Mouse (Mus musculus) neural tube, embryonic 15.5 days (tissue): ENCODE data around the gene Gm17359. TPM values are rescaled to one million over a fixed set of nuclear protein-coding genes. Genes with fewer than 3 reads are reported as not detected.
"Not testable (repeated sequence)": the region's sequence is repeated elsewhere in the genome, so short reads cannot be mapped to it uniquely, and the experiment has no call there.

Experiments
- ATAC-seq: fragments of 200-750 bp; cut with Nextera tagmentation; 2 replicates; pipeline ENCODE4 v1.8.0; 2017; ENCODE audit warnings: mild to moderate bottlenecking, moderate TSS enrichment, moderate library complexity; ENCODE audit not compliant: low FRiP score
- H3K27ac ChIP-seq: fragments of 300-500 bp; sonication (generic); replicated peaks from 2 replicates; pipeline ENCODE4 v1.5.1; 2015; ENCODE audit warnings: mild to moderate bottlenecking, inconsistent platforms
- H3K27me3 ChIP-seq: fragments of 300-500 bp; sonication (generic); replicated peaks from 2 replicates; pipeline ENCODE4 v1.6.1; 2015; ENCODE audit warnings: inconsistent platforms
- H3K36me3 ChIP-seq: fragments of 300-500 bp; sonication (generic); 2 replicates; pipeline ENCODE4 v1.6.1; 2015; ENCODE audit warnings: inconsistent platforms
- H3K4me1 ChIP-seq: fragments of 300-500 bp; sonication (generic); 2 replicates; pipeline ENCODE4 v1.6.1; 2015; ENCODE audit warnings: inconsistent platforms
- H3K4me2 ChIP-seq: fragments of 300-500 bp; sonication (generic); 2 replicates; pipeline ENCODE4 v1.6.1; 2015; ENCODE audit warnings: inconsistent platforms, mild to moderate bottlenecking, moderate library complexity
- H3K4me3 ChIP-seq: fragments of 300-500 bp; sonication (generic); replicated peaks from 2 replicates; pipeline ENCODE4 v1.5.1; 2015; ENCODE audit warnings: mild to moderate bottlenecking, inconsistent platforms
- H3K9ac ChIP-seq: fragments of 300-500 bp; sonication (generic); replicated peaks from 2 replicates; pipeline ENCODE4 v1.6.1; 2015; ENCODE audit warnings: mild to moderate bottlenecking, inconsistent platforms
- H3K9me3 ChIP-seq: fragments of 300-500 bp; sonication (generic); replicated peaks from 2 replicates; pipeline ENCODE4 v1.6.1; 2016; ENCODE audit warnings: inconsistent platforms
- WGBS: fragments of 180-500 bp; shearing (Covaris S2); methylation state at CpG from one replicate; pipeline ENCODE4 v1.1.7; 2015; ENCODE audit warnings: mixed read lengths; 5-methylcytosine and 5-hydroxymethylcytosine counted together
- polyA plus RNA-seq: library from polyadenylated mRNA; unstranded; fragments of >200 nt; fragmentation: Nextera tagmentation; extraction: Ambion mirVana; gene quantifications from 2 replicates; pipeline ENCODE4 v1.2.1, GENCODE M21; 2015

The Gm17359 gene
- polyA plus RNA-seq, 1 experiment from 2014 or later: not detected

DNA sequence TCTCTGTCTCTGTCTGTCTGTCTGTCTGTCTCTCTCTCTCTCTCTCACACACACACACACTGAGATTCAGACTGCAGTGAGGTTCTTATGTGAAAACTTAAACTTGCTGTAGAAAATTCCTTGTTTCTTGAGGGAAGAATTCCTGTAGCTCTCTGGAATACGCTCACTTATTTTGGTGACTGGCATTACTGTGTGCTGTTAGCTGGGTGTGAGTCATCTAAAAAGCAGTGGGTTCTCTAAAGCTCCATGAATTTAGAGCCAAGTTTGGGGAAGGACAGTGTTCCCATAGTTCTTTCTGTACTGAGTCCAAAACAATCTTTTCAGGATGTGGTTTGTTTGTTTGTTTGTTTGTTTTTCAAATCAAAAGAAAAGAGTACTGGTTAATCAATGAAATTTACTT is 89.0 kb downstream of the Gm17359 start:
- ATAC-seq: no peak
- Histone ChIP-seq H3K4me3 (no peak overlapping the region), H3K27me3 (no peaks in the 10 kb centered on the region), H3K4me1 (no peaks in the 10 kb centered on the region), H3K9ac (no peak overlapping the region), H3K4me2 (no peak overlapping the region), H3K27ac (no peak overlapping the region), H3K36me3 (no peaks in the 10 kb centered on the region), H3K9me3 (no peaks in the 10 kb centered on the region)
- WGBS: 89% methylated on average over 1 of the region's 1 CpGs

DNA sequence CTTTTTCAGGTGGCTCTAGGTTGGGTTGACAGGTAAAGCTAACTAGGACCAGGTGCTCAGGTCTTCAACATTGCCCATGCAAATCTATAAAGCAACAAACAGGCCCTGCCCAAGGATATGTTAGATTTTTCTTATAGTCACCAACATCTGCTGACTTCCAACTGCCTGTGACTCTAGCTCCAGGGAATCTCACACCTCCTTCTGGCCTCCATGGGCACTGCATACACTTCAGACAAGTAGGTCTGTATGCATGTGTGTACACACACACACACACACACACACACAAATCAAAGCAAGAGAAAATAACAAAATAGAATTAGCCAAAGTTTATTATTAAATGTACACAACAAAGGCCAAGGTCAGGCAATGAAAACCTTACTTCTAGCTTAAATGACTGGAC is 97.1 kb downstream of the Gm17359 start:
- Histone ChIP-seq H3K27me3 (no peaks in the 10 kb centered on the region), H3K9me3 (no peaks in the 10 kb centered on the region), H3K4me1 (no peaks in the 10 kb centered on the region), H3K4me3 (no peak overlapping the region), H3K9ac (no peak overlapping the region), H3K36me3 (no peaks in the 10 kb centered on the region), H3K4me2 (no peak overlapping the region), H3K27ac (no peak overlapping the region)
- ATAC-seq: no peak

DNA sequence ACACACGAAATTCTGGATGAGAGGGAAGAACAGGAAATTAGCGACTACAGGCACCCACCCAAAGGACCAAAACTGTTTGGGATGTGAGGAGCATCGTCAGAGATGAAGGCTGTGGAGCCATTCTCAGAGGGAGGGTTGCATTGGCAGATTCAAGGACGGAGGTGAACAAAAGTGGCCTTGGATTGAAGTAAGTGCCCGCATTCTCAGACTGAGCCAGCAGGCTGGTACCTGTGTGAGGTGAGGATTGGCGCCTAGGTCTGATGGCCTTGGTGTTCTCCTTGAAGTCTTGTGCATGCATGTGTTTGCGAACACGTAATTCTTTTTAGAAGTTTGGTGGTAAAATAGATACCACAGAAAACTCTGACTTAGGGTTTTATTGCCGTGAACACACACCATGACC is 98.0 kb downstream of the Gm17359 start:
- Histone ChIP-seq H3K36me3 (no peaks in the 10 kb centered on the region), H3K4me2 (no peak overlapping the region), H3K9me3 (no peaks in the 10 kb centered on the region), H3K4me3 (no peak overlapping the region), H3K27me3 (no peaks in the 10 kb centered on the region), H3K9ac (no peak overlapping the region), H3K27ac (no peak overlapping the region), H3K4me1 (no peaks in the 10 kb centered on the region)
- WGBS: 88% methylated on average over 9 of the region's 9 CpGs
- no peak for ATAC-seq

DNA sequence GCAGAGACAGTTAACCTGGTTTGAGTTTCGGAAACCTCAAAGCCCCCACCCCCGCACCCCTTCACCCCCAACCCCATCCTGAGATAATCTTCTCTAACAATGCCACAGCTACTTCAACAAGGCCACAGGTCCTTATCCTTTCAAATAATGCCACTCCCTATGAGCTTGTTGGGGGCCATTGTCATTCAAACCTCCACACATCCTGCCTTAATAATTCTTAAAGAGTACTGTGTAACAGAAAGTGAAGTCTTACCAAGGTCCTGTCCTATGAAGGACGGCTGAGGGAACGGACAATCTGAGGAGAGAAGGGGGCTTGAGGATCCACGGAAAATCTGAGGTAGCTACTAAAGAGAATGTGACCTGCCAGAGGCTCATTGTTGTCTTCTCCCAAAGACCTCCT is 98.5 kb downstream of the Gm17359 start:
- H3K9me3 ChIP-seq: no peaks in the 10 kb centered on the region
- H3K27ac ChIP-seq: no peak overlapping the region
- H3K36me3 ChIP-seq: no peaks in the 10 kb centered on the region
- no peak overlapping the region for H3K9ac ChIP-seq
- no peak for ATAC-seq
- H3K4me2 ChIP-seq: no peak overlapping the region
- H3K4me1 ChIP-seq: no peaks in the 10 kb centered on the region
- no peak overlapping the region for H3K4me3 ChIP-seq
- no peaks in the 10 kb centered on the region for H3K27me3 ChIP-seq
- WGBS: 62% methylated on average over 5 of the region's 5 CpGs

DNA sequence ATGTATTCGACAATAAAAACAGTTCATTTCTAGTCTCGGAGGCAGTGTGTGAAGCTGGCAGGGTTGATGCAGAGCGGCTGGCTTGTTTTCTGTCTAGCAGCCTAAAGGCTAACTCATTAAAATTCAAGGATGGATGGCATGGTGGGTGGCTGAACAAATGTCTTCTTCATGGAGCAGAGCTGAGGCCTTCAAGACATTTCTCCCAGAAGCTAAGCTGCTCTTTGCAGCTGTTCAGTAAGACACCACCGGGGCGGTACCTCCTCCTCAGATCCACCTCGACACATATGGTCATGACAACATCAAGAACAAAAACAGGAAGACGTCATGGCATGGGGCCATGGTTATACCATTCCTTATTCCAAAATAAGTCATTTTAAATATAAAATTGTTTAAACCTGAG is 99.7 kb downstream of the Gm17359 start:
- Histone ChIP-seq H3K9me3 (no peaks in the 10 kb centered on the region), H3K27me3 (no peaks in the 10 kb centered on the region), H3K4me1 (peaks cover 4% of the 10 kb centered on the region), H3K4me3 (no peak overlapping the region), H3K4me2 (no peak overlapping the region), H3K9ac (no peak overlapping the region), H3K36me3 (no peaks in the 10 kb centered on the region), H3K27ac (no peak overlapping the region)
- WGBS: 86% methylated on average over 7 of the region's 7 CpGs
- ATAC-seq: no peak

DNA sequence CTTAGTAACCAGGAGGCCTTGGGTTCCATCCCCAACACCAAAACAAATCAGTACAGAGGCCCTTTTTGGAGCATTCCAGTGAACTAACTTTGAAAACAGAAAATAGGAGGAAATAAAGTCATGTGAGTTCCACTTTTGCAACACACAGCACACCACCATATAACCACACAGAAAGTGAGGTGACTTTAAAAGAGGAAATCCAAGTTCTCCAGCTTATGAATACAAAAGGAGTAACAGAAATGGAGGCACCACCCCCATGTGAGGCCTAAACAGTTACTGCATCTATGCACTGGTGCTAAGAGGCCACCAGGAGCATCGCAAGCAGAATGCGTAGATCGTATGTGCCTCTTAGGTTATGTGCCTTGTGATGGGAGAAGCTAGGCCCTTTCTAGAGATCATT is 101.8 kb downstream of the Gm17359 start:
- WGBS: 98% methylated on average over 3 of the region's 3 CpGs

DNA sequence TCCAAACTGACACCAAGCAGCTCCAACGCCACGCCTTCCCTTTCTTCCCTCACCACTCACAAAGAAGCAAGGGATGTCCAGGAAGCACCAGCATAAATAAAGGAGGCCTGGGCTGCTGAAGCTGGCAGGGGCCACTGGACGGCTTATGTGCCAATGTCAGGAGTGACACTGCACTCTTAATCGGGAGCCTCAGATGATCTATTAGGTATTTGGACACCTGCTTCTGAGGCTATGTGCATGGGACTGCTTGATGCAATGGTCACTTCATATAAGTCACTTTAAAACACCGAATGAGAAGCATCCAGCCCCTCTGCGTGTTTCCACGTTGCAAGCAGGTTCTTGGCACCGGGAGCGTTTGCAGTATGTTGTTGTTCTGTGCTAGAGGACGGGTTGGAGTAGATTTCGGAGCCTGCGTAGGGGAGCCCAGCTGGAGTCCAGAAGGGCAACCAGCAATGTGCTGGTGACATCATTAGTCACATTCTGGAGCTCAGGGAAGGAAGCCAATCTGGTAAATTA is 104.6 kb downstream of the Gm17359 start:
- no peaks in the 10 kb centered on the region for H3K9me3 ChIP-seq
- peak; percentile 69; the same call in 1 of the 2 replicates for ATAC-seq
- WGBS: 45% methylated on average over 12 of the region's 12 CpGs
- H3K9ac ChIP-seq: 0 out of 2 replicates have a peak overlapping the region, but pooled peaks have one; percentile 7
- H3K27ac ChIP-seq: no peak overlapping the region
- no peak overlapping the region for H3K4me3 ChIP-seq
- no peaks in the 10 kb centered on the region for H3K36me3 ChIP-seq
- H3K4me1 ChIP-seq: peaks cover 5% of the 10 kb centered on the region
- H3K4me2 ChIP-seq: peak overlapping the region; percentile 15; the same call in 1 of the 2 replicates
- no peaks in the 10 kb centered on the region for H3K27me3 ChIP-seq

More for the DNA sequence above, 101.8 kb downstream of the Gm17359 start:
- H3K27me3 ChIP-seq: no peaks in the 10 kb centered on the region
- H3K4me1 ChIP-seq: peaks cover 5% of the 10 kb centered on the region
- H3K36me3 ChIP-seq: no peaks in the 10 kb centered on the region
- H3K4me3 ChIP-seq: no peak overlapping the region
- H3K27ac ChIP-seq: no peak overlapping the region
- no peaks in the 10 kb centered on the region for H3K9me3 ChIP-seq
- no peak for ATAC-seq
- H3K4me2 ChIP-seq: no peak overlapping the region
- H3K9ac ChIP-seq: no peak overlapping the region

DNA sequence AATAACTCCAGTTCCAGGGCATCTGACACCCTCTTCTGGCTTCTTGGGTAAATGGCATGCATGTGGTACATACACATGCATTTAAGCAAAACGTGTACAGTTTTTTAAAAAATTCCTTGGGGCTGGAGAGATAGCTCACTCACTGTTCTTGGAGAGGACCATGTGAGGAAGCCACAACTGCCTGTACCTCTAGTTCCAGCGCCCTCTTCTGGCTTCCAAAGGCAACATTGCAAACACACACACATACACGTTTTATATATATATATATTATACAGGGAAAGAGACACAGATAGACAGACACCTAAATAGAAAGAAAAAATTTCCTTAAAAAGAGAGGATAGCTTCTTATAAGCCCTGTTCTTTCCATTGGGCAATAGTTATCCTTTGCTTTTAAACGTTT is 107.4 kb downstream of the Gm17359 start:
- H3K4me3 ChIP-seq: no peak overlapping the region
- peaks cover 5% of the 10 kb centered on the region for H3K4me1 ChIP-seq
- 74% methylated on average over 4 of the region's 4 CpGs for WGBS
- H3K9ac ChIP-seq: no peak overlapping the region
- H3K36me3 ChIP-seq: no peaks in the 10 kb centered on the region
- H3K27me3 ChIP-seq: no peaks in the 10 kb centered on the region
- H3K27ac ChIP-seq: no peak overlapping the region
- H3K9me3 ChIP-seq: no peaks in the 10 kb centered on the region
- H3K4me2 ChIP-seq: no peak overlapping the region
- no peak for ATAC-seq

DNA sequence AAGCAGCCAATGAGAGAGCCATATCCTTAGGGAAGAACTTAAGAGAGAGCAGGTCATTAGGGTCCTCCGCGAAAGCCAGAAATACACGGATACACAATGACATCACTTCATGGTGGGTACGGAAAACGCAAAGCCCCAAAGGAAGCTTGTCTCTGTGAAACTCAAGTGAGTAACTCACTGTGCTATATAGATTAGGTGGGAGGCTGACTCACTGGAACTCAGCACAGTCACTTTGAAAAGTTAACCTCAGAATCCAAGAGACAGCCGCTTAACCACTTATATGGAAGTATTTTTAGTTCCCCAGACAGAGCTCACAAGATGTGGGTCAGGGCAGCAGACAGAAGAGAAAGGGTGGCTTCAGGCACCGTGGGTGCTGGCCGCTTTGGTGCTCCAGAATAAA is 108.6 kb downstream of the Gm17359 start:
- Histone ChIP-seq H3K27ac (no peak overlapping the region), H3K4me2 (no peak overlapping the region), H3K27me3 (no peaks in the 10 kb centered on the region), H3K4me3 (no peak overlapping the region), H3K36me3 (no peaks in the 10 kb centered on the region), H3K9ac (no peak overlapping the region), H3K9me3 (no peaks in the 10 kb centered on the region), H3K4me1 (peaks cover 5% of the 10 kb centered on the region)
- 84% methylated on average over 8 of the region's 8 CpGs for WGBS
- no peak for ATAC-seq

DNA sequence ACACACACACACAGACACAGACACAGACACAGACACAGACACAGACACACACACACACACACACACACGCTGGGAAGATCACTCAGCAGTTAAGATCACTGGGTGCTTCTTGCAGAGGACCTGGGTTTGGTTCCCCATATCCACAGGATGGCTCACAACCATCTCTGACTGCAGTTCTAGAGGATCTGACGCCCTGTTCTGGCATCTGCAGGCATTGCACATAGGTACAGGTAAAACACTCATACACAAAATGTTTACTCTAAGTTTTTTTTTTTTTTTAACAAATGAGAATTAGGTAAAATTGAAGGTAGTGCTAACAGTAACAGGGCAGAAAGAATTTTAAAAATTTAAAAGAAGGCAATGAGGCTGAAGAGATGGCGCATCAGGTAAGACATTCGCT is 109.7 kb downstream of the Gm17359 start:
- Histone ChIP-seq H3K4me3 (no peak overlapping the region), H3K9me3 (no peaks in the 10 kb centered on the region), H3K27ac (no peak overlapping the region), H3K4me1 (peaks cover 2% of the 10 kb centered on the region), H3K27me3 (no peaks in the 10 kb centered on the region), H3K9ac (no peak overlapping the region), H3K4me2 (no peak overlapping the region), H3K36me3 (no peaks in the 10 kb centered on the region)
- ATAC-seq: no peak
- 92% methylated on average over 4 of the region's 4 CpGs for WGBS

DNA sequence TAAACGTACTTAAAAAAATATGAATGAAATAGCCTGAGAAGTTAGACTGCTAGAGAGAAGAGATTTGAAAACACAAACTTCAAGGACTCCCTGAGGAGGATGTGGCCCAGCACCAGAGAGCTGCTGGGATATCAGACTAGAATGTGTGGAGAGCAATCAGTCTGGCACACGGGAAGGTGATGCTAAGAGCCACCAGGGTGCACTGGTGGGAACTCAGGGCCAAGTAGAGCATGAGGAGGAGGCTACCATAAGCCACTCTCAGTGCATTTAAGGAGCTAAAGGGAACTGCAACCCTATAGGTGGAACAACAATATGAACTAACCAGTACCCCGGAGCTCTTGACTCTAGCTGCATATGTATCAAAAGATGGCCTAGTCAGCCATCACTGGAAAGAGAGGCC is 110.2 kb downstream of the Gm17359 start:
- not testable (repeated sequence) for H3K4me2 ChIP-seq, H3K9me3 ChIP-seq, H3K4me1 ChIP-seq, H3K36me3 ChIP-seq, H3K9ac ChIP-seq, H3K4me3 ChIP-seq, ATAC-seq, H3K27me3 ChIP-seq, H3K27ac ChIP-seq
- 85% methylated on average over 3 of the region's 3 CpGs for WGBS

DNA sequence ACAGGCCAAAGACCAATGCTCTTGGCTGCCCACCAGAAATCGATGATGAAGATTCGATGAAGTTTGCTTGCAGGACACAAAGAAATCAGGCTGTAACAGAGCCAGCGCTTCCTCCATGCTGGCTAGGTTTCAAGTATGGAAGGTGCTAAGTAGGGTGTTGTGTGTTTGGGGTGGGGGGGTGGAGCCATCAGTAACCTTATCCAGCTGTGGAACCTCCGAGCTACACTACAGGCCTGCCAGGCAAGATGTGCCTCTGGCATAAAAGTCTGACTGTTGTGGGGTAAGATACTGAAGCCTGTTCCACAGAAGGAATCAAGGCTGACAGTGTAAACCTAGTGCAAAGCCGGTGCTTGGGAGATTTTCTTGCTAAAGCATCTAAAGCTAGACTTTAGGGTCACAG is 112.0 kb downstream of the Gm17359 start:
- H3K27me3 ChIP-seq: no peaks in the 10 kb centered on the region
- 89% methylated on average over 5 of the region's 5 CpGs for WGBS
- ATAC-seq: no peak

DNA sequence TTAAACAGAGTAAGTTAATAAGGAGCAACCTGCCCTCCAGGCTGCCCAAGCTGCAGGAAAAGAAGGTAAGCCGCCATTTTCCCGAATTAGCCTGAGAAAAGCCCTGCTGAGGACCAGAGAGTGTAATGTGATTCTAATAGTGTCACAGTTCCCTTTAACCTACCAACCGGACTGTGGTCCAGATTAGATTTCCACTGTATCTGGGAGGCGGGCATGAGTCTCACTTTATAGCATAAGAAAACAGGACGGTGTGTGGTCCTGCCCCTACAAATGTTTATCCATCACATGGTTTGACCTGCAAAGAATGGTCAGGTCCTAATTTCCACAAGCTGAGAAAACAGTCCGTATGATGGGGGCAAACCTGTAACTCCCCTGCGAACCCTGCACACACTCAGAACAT is 112.9 kb downstream of the Gm17359 start:
- Histone ChIP-seq H3K9me3 (no peaks in the 10 kb centered on the region), H3K27ac (no peak overlapping the region), H3K9ac (no peak overlapping the region), H3K4me2 (no peak overlapping the region), H3K36me3 (no peaks in the 10 kb centered on the region), H3K4me1 (no peaks in the 10 kb centered on the region), H3K4me3 (no peak overlapping the region), H3K27me3 (no peaks in the 10 kb centered on the region)
- no peak for ATAC-seq
- 88% methylated on average over 7 of the region's 7 CpGs for WGBS

More for the DNA sequence above, 112.0 kb downstream of the Gm17359 start:
- no peak overlapping the region for H3K27ac ChIP-seq
- no peak overlapping the region for H3K9ac ChIP-seq
- no peaks in the 10 kb centered on the region for H3K4me1 ChIP-seq
- no peak overlapping the region for H3K4me3 ChIP-seq
- H3K9me3 ChIP-seq: no peaks in the 10 kb centered on the region
- H3K4me2 ChIP-seq: no peak overlapping the region
- no peaks in the 10 kb centered on the region for H3K36me3 ChIP-seq
